Mouse (Mus musculus) stomach, postnatal 0 days (tissue): ENCODE results near the gene Abhd10. TPM values are rescaled to one million over a fixed set of nuclear protein-coding genes. Genes with fewer than 3 reads are reported as not detected.
A peak's percentile ranks its signal among the peaks of the same experiment; 100 is the strongest.

Source experiments
- ATAC-seq: fragments of 200-750 bp; cut with Nextera tagmentation; 2 replicates; pipeline ENCODE4 v1.8.0; 2017; ENCODE audit not compliant: low FRiP score, low TSS enrichment
- DNase-seq: peaks from one replicate; pipeline ENCODE4 v3.0.0-alpha.2; 2016; ENCODE audit warnings: low spot score
- H3K27ac ChIP-seq: fragments of 300-500 bp; sonication (generic); replicated peaks from 2 replicates; pipeline ENCODE4 v1.5.1; 2014; ENCODE audit warnings: mild to moderate bottlenecking, control low read depth
- H3K27me3 ChIP-seq: fragments of 300-500 bp; sonication (generic); 2 replicates; pipeline ENCODE4 v1.6.1; 2014; ENCODE audit warnings: low read length; ENCODE audit not compliant: control insufficient read depth, insufficient read depth
- H3K36me3 ChIP-seq: fragments of 300-500 bp; sonication (generic); 2 replicates; pipeline ENCODE4 v1.6.1; 2014; ENCODE audit warnings: low read length, mixed read lengths; ENCODE audit not compliant: control insufficient read depth, insufficient read depth
- H3K4me1 ChIP-seq: fragments of 300-500 bp; sonication (generic); replicated peaks from 2 replicates; pipeline ENCODE4 v1.6.1; 2014; ENCODE audit warnings: antibody characterized with exemption; ENCODE audit not compliant: control insufficient read depth, insufficient read depth
- H3K4me2 ChIP-seq: fragments of 300-500 bp; sonication (generic); replicated peaks from 2 replicates; pipeline ENCODE4 v1.6.1; 2014; ENCODE audit warnings: low read depth, mild to moderate bottlenecking, control low read depth, moderate library complexity
- H3K4me3 ChIP-seq: fragments of 300-500 bp; sonication (generic); 2 replicates; pipeline ENCODE4 v1.5.1; 2014; ENCODE audit warnings: low read depth, low read length, control low read depth
- H3K9ac ChIP-seq: fragments of 300-500 bp; sonication (generic); 2 replicates; pipeline ENCODE4 v1.6.1; 2014; ENCODE audit warnings: mild to moderate bottlenecking, low read length, control low read depth, mixed read lengths
- H3K9me3 ChIP-seq: fragments of 300-500 bp; sonication (generic); 2 replicates; pipeline ENCODE4 v1.6.1; 2016; ENCODE audit warnings: low read length; ENCODE audit not compliant: control insufficient read depth
- CTCF ChIP-seq: IDR thresholded peaks from 2 replicates; pipeline ENCODE4 v1.5.1; 2016; ENCODE audit warnings: antibody characterized with exemption, low read depth, mild to moderate bottlenecking, moderate library complexity
- EP300 ChIP-seq: optimal IDR thresholded peaks from 2 replicates; pipeline ENCODE3; 2016; ENCODE audit warnings: antibody characterized with exemption
- WGBS: fragments of 180-500 bp; shearing (Covaris S2); extraction: QIAGEN DNeasy Blood & Tissue Kit; methylation state at CpG from one replicate; pipeline ENCODE4 v1.1.7; 2014; 5-methylcytosine and 5-hydroxymethylcytosine counted together
- polyA plus RNA-seq: library from polyadenylated mRNA; unstranded; fragments of >200 nt; fragmentation: Nextera tagmentation; extraction: Ambion mirVana; gene quantifications from 2 replicates; pipeline ENCODE4 v1.2.1, GENCODE M21; 2015

Abhd10 gene
- polyA plus RNA-seq, 1 experiment from 2014 or later = 21.6 TPM

DNA sequence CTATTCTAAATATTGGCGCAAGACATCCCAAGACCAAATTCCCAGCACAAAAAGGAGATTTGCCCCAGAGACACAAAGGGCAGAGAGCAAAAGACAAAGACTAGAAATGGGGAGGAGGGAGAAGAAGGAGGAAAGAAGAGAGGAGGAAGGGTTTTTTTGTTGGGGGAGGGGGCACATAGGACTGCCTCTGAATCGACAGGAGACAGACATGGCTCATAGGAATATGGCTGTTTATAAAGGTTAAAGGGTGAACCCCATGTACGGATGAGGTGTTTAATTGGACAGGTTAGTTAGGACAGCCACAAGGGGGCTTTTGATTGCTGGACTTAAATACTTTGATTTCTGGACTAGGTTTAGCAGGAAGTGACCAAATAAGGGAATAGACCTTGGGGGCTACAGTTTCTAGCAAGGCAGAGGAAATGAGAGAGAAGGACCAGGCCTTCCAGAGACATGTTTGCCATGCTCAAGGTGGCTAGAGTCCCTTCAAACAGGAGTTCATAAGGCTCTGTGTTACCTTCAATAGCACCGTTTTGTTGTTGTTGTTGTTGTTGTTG lies 913 bp upstream of the Abhd10 start:
- ATAC-seq = no peak
- H3K4me1 ChIP-seq = no peaks in the 10 kb centered on the region
- no peak overlapping the region for H3K27ac ChIP-seq
- TF ChIP-seq EP300 (no peak), CTCF (no peak; the same call in 1 of the 2 replicates)
- DNase-seq = no peak
- no peaks in the 10 kb centered on the region for H3K9me3 ChIP-seq
- 65% methylated on average over 4 of the region's 4 CpGs for WGBS
- 0 out of 2 replicates have a peak, but pooled peaks cover 2% of the 10 kb centered on the region for H3K36me3 ChIP-seq
- H3K9ac ChIP-seq = no peak overlapping the region
- peak overlapping the region; percentile 84; the same call in 1 of the 2 replicates for H3K4me3 ChIP-seq
- H3K27me3 ChIP-seq = no peaks in the 10 kb centered on the region
- H3K4me2 ChIP-seq = peak overlapping the region; percentile 73; the same call in 1 of the 2 replicates

GRCm38 (mm10) chr16:45737880-45738279 lies 4.9 kb downstream of the Abhd10 start:
- no peaks in the 10 kb centered on the region for H3K4me1 ChIP-seq
- WGBS = 82% methylated on average over 8 of the region's 8 CpGs
- no peaks in the 10 kb centered on the region for H3K9me3 ChIP-seq
- ATAC-seq (no peak), DNase-seq (no peak)
- no peak overlapping the region for H3K27ac ChIP-seq
- H3K9ac ChIP-seq = no peak overlapping the region
- H3K4me2 ChIP-seq = no peak overlapping the region
- no peak overlapping the region for H3K4me3 ChIP-seq
- no peaks in the 10 kb centered on the region for H3K36me3 ChIP-seq
- no peaks in the 10 kb centered on the region for H3K27me3 ChIP-seq
- TF ChIP-seq CTCF = no peak
- no peak for TF ChIP-seq EP300

GRCm38 (mm10) chr16:45736724-45737123 lies 6.0 kb downstream of the Abhd10 start:
- H3K9ac ChIP-seq = no peak overlapping the region
- TF ChIP-seq EP300 = no peak
- no peak overlapping the region for H3K4me3 ChIP-seq
- peaks cover 1% of the 10 kb centered on the region; the same call in 1 of the 2 replicates for H3K36me3 ChIP-seq
- ATAC-seq = no peak
- H3K27me3 ChIP-seq = no peaks in the 10 kb centered on the region
- H3K27ac ChIP-seq = no peak overlapping the region
- 92% methylated on average over 3 of the region's 3 CpGs for WGBS
- no peaks in the 10 kb centered on the region for H3K4me1 ChIP-seq
- no peaks in the 10 kb centered on the region for H3K9me3 ChIP-seq
- no peak overlapping the region for H3K4me2 ChIP-seq
- DNase-seq = no peak

DNA sequence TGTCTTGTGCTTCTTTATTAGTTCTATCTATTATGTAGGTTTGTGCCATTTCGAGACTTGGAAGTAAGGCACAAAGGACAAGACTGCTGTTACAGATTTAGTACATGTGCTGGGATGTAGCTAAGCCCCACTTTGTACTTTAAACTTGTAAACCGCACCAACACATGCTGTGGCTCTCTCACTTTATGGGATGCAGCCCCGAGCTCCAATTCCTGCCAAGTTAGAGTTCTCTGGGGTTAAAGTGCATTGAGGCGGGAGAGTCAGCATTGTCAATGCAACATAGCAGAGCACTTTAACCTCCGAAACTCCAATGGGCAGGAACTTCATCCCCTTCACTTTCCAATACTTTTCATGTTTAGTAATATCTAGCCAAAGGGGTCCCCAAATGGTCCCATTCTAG lies 13.6 kb downstream of the Abhd10 start:
- H3K9me3 ChIP-seq = no peaks in the 10 kb centered on the region
- no peaks in the 10 kb centered on the region for H3K4me1 ChIP-seq
- peaks cover 5% of the 10 kb centered on the region; the same call in 1 of the 2 replicates for H3K36me3 ChIP-seq
- DNase-seq = no peak
- no peaks in the 10 kb centered on the region for H3K27me3 ChIP-seq
- H3K4me3 ChIP-seq = no peak overlapping the region
- TF ChIP-seq EP300 (no peak), CTCF (no peak)
- H3K27ac ChIP-seq = no peak overlapping the region
- H3K4me2 ChIP-seq = no peak overlapping the region
- H3K9ac ChIP-seq = no peak overlapping the region
- 79% methylated on average over 5 of the region's 5 CpGs for WGBS
- ATAC-seq = no peak

GRCm38 (mm10) chr16:45724742-45725102 lies 18.0 kb downstream of the Abhd10 start:
- Histone ChIP-seq H3K4me1 (no peaks in the 10 kb centered on the region), H3K4me3 (peak overlapping the region; percentile 47), H3K27me3 (no peaks in the 10 kb centered on the region), H3K4me2 (peak overlapping the region; percentile 82), H3K9ac (peak overlapping the region; percentile 32), H3K27ac (no peak overlapping the region), H3K36me3 (no peaks in the 10 kb centered on the region), H3K9me3 (no peaks in the 10 kb centered on the region)
- 0 out of 2 replicates have a peak, but pooled peaks have one; percentile 26 for ATAC-seq
- no peak for TF ChIP-seq EP300
- TF ChIP-seq CTCF = no peak
- WGBS = 2% methylated on average over 10 of the region's 10 CpGs
- DNase-seq = no peak

DNA sequence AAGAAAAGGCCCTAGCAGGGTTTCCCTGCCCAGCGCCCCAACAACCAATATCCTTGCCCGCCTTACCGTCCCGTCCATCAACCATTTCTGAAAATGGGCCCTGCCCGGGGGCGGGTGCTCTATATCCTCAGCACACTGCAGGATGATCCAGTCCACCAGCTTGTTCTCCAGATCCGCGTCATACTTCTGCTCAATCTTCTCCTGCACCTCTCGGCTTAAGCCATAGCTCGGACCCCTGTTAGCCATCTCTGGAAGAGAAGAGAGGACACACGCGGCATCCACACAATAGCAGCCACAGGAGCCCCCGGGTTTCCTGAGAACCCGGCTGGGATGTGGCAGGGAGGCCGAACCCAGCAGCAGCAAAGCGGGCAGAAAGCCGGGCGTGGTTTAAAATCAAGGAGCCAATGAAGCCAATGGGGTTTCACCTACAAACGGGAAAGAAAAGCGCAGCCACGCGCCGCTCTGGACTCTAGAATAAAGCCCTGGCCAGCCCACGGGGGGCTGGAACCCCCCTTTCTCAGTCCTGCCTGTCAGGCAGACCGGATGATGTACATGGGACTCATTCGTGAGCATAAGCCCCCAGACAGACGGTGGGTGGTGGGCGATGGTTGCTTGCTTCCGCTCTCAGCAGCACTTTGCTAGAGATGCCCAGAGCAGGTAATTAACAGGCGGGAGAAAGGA lies 18.6 kb downstream of the Abhd10 start, which contains the start of gene Tagln3:
TSS of gene Tagln3 (minus strand) at position 548 of the 681 bp plus-strand sequence.
- H3K9me3 ChIP-seq = no peaks in the 10 kb centered on the region
- H3K27ac ChIP-seq = no peak within 1 kb of the TSS
- H3K4me1 ChIP-seq = no peaks in the 10 kb centered on the region
- peak within 1 kb of the TSS; percentile 32 for H3K9ac ChIP-seq
- H3K4me2 ChIP-seq = peak within 1 kb of the TSS; percentile 82
- TF ChIP-seq EP300 = no peak
- no peak for TF ChIP-seq CTCF
- H3K36me3 ChIP-seq = no peaks in the 10 kb centered on the region
- peak within 1 kb of the TSS; percentile 47 for H3K4me3 ChIP-seq
- DNase-seq (peak; percentile 54), ATAC-seq (peak; percentile 40; the same call in 1 of the 2 replicates)
- WGBS = 2% methylated on average over 30 of the region's 30 CpGs
- no peaks in the 10 kb centered on the region for H3K27me3 ChIP-seq
